Mouse (Mus musculus) thymus, postnatal 0 days (tissue): ENCODE measurements at regions not wholly inside any gene's neighbourhood (a gene's known extent, or its start where the extent isn't known, plus 50 kb on each side); places are given as distances from the start of the nearest gene placed in this dataset.

ENCODE experiments used
- DNase-seq: peaks from one replicate; pipeline ENCODE4 v3.0.0-alpha.2; 2015; ENCODE audit warnings: low spot score

DNA sequence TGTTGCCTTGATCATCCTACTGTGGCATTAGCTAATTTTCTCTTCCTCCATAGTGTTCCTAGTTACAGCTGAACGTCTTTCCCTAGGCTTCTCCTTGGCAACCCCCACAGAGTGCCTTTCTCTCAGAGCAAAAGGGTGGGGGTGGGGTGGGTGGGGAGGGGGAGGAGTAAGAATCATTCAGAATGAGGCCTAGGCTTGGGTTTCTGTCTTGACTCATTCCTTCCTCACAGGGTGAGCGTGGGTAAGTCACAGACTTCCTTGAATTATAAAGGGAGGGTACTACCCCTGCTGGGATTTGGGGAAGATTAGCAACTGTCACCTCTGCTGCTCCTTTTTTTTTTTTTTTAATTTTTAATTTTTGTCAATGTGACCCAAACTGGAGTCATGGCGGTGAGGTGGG, 114.5 kb downstream of the Dhx35 start:
- DNase-seq, result no peak

DNA sequence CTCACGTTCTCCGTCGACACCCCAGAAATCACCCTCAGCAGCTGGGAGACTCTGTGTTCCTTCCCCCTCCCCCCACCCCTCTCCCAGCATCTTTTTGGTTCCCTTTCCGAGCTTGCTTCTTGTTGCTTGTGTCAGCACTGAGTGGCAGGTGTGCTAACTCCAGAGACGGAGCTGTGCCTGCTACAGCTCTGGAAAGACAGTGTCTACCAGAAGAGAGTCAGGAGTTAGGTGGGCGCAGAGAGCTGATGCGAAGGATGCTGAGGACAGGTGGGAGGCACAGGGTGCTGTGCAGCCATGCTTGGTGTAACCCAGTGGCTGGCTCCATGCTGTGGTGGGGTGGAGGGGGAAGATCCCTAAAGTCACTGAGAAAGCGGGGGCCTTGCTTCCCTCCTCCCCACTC, 115.7 kb downstream of the Dhx35 start:
- no peak for DNase-seq

DNA sequence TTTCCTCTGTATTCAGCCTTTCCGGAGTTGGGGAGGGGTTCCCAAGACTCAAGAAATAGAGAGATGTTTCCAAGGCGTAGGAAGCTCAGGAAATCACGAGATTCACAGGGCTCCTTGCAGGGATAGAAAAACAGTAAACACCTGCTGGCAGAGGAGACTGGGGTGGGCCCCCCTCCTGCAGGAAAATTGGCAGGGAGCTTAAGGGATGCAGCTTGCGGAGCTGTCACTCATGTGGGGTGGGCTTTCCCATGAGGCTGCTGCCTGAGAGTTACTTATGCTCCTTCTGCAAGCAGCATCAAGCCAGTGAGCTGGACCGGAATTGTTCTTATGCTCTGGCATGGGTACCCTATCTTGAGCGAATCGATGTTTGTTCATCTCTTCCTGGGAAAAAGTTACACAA, 116.6 kb downstream of the Dhx35 start:
- DNase-seq, result no peak

DNA sequence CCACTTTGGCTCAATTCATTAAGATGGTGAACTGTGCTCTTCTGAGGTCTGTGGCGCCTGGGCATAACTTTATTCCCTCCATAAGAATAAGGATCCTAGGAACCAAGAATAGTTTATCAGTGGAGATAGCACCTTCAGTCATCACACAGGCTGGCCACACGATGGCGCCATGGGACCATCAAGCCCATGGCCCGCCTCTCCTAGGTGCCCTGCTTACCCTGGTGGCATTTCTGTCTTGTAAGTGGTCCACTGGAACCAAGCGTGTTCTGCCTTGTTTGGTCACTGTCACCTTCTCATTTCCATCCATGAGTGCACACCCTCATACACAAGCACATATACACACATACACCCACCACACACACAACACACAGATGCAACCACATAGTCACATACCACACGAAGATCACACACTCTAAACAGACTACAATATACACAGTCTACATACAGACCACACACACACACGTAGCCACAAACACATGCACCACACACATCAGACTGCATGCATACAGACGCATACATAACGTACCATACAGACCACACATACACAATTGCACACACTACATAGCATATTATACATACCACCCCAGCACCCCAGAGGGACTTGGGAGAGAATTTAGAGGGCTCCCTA, 118.1 kb downstream of the Dhx35 start:
- DNase-seq, result peak; percentile 8

DNA sequence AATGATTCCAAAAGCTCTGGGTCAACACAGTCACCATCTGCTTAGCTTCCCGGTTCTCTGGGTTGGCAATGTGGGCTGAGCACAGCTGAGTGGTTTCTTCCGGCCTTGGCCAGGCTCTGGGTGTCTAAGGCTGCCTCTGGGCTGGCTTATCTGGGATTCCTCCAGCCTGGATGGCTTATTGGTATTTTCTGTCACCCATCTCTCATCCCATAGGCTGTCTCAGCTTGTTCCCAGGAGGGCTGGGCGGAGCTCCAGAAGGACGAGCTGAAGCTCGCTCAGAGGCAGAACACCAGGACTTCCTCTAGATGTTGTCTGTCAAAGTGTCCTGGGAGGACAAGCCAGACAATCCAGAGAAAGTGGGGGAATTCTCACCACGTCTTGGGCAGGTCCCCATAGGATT, 122.8 kb downstream of the Dhx35 start:
- no peak for DNase-seq

DNA sequence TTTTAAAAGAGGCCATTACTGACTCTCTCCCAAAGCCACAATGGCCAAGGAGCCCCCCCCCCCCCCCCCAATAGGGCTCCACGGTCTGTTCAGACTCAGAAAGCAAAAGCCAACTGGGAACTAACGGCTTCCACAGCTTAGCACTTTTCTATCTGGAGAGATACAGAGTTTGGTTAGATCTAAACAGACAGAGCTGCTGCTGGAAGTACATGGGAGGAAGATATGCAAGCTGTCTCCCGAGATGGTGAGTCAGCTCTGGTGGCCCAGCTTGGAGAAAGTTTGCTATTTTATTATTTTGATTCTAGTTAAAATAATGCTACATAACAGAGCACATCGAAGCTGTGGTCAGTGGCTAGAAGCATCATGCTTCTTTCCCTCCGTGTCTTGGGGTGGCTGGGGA, 123.7 kb downstream of the Dhx35 start:
- DNase-seq, result no peak

DNA sequence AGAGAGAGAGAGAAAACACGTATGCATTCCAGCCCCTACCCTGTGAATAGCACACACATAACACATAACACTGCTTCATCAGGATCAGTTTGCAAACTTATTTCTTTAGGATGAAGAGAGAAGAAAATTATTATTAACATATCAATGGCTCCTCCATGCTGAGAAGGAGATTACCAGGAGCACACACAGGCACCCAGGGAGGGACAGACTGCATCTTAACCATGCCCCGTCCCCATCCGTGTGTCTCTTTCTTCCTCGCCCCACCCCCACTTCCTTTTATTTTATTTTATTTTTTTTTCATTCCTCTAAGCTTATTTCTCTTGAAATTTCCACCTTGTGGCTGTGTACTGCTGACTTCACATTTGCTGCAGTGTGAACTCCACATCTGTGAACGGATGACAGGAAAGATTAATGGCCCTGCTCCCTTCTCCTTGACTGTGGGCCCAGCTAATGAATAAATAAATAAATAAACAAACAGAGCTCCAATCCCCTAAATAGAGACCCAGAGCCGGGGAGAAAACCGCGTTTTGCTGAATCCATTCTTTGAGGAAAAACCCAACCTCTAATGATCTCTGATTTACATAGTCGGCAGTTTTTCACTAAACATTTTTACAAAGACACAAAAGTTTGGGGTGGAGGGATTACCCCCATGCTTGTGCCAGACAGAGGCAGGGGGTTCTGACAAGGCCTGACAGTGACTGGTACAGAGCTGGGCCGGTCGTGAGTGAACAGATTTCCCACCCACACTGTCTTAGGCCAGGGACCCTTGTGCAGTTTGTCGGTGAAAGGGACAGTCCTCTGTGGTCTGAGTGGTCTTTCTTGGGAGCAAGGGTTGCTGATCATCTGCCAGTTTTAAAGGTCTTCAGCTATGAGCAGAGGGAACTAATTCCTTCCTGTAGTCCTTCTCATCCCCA, 127.0 kb downstream of the Dhx35 start:
- no peak for DNase-seq

DNA sequence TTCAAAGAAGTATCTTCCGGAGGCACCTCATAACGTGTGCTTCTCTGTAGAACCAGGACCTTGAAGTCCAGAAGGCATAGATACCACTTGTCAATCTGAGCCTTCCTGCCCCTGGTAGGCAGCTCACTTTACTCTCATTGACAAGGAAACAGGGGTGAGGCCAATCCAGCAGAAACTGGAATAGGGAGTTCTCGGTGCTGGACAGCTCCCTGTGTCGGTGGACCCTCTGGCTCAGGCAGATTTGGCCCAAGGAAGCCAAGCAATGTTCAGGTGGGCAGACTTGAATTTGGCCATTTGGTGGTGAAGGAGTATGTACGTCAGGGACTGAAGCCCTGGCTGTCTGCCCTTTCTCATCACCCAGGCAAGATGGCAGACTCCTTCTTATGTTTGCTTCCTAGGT, 128.2 kb downstream of the Dhx35 start:
- no peak for DNase-seq

DNA sequence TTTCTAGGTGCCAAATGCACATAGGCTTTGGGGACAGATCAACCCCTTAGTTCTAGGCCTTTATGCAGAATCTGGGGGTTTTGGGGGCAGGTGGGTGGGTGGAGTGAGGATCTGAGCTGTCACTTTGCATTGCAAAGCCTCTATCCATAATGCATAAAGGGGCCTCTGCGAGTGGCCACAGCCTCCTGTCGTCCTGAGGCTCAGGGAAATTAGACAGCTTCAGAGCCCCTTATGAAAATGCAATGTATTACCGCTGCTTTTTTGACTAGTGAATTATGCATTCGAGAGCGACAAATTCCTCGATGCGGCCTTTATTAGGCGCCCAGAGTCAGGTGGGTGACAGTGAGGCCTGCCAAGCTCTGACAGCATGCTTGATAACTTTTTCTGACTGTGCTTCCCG, 134.9 kb downstream of the Dhx35 start:
- DNase-seq, result no peak

DNA sequence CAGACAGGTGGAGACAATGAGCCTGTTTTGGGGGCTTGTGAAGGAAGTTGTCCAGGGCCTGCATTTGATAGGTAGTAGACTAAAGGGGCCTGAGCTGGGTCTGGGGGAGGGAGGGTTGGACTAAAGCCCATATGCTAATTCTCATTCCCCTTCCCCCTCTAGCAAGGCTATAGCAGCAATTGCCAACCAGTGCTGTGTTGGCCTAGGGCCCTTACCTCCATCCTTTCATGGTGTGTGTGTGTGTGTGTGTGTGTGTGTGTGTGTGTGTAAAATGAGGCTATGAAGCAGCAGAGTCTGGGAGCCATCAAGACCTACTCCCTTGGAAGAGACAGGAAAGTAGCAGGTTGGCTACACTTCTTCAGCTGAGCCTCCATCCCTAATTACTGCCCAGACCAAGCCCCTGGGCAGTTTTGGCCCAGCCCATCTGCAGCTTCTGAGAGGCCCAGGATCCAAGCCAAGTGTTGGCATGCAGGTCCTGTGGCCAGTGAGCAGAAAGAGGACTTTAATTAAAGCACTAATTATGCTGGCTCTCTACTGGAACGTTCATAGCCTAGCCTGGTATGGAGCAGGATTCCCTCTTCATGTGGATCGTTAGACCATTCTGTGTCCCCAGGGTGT, 143.4 kb downstream of the Dhx35 start:
- DNase-seq, result no peak

DNA sequence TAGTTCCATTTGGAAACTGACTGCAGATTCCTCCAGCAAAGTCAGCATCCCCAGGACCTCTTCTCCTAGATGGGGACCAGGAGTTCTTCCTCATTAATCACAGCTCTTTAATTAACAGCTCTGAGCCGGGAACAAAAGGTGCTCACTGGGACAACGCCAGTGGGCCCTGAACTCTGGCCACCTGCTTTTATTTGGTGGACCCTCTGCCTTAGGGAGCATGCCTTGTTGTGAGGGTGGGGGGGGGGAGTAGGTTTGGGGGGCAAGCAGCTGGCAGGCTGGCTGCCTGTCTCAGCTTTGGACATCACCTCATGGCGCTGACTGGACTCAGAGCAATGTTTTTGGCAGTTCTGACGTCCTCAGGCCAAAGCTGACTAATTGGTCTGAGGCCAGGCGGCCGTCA, 154.8 kb downstream of the Dhx35 start:
- no peak for DNase-seq

DNA sequence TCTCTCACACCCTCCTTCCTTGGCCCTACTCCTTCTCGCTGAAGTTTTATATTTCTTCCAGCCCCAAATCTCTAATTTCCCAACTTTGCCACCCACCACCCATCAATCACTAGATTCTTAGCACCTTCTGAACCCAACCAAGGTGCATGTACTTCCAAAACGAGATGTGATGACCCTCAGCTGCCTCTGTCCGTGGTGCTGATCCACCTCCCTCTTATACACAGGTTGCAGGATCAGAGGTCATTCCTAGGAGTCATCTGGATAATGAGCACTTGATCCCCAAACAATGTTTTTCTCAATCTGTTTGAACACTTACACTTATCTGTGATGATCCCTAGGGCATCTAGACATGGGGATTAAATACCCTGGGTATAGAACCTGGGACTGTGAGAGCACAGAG, 156.5 kb downstream of the Dhx35 start:
- DNase-seq, result no peak

DNA sequence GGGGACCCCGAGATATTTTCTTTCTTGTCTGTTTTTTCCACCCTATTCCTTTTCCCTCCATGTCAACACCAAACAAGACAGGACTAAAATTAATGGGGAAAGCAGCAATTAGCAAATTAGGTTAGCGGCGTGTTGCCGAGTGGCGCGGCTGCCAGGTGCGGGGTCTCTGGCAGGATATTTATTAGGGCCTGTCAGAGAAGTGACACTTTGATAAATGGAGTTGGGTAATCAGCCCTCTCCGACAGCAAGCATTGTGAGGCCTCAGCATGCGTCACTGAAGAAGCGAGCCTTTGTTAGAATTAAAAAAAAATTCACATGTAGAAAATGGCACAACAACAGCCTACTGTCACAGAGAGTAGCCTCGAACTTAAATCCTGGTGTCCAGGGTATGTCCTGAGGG, 162.3 kb downstream of the Dhx35 start:
- no peak for DNase-seq

DNA sequence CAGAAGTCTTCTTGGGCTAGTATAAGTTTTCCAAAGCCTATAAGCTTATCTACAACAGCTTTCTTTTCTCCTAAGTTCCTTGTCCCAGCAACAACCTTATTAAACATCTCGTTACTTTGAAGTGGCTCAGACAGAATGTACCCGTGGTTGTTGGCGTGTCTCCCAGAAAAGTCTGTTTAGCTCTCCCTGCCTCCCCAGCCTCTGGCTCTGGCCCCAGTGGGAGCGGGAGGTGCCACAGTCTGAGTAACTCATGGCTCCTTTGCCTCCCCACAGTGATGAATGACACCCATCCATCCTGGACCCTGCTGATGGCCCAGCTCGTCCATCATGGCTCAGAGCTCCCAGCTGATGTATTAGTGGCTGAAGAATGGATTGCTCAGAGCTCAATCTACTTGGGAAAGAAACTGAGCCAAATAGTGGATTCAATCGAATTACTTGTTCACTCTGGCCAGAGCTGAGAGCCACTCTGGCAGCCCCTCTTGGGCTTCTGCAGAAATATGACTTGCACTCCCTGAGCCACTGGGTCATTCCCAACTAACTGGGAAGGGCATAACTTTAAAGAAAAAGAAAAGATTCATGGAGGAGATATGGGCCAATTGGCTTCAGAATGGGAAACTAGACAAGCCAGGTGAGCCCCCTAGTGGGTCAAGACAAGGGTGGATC, 170.5 kb downstream of the Dhx35 start:
- no peak for DNase-seq

DNA sequence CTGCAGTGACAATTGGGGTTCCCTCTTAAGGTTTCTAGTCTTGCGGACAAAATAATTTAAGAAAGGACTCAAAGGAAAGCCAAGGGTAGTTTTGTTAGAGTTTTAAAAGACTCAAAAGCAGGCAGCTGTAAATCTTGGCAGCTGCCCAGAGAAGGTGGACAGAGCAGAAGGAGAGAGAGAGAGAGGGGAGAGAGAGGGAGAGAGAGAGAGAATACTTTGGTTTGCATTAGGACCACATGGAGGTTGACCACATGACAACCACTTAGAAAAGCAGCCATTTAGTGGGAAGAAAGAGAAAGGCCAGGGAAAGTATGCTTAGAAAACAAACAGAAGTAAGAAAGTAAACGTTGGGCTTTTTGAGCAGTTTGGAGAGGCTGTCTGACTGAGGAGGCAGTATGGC, 177.6 kb downstream of the Dhx35 start:
- no peak for DNase-seq

DNA sequence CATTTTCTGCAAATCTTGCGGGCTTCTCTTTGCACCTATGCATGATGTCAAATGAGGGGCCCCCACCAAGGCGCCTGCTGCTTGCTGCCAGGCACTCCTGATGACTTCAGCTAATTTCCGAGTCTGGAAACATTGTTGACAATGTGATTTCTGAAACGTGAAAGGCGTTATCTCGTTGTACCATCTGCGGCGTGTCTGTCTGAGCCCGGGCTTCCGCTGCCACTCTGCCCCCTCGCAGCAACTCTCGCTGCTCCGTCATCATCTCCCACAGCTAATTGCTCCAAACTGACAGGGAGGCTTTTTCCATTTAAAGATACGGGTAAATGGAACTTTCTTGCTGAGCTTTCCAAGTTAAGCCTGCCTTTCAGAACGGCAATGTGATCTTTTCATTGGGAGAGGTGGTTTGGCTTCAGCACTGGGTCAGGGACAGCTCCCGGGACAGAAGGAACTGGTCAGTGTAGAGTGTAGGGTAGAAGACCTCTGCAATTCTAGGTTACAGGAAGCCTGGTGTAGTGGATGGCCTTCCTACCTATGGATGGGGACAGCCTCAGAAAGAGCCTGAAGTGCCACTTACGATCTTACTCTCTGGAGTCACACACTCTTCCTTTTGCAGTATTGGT, 191.0 kb downstream of the Dhx35 start:
- DNase-seq, result no peak

DNA sequence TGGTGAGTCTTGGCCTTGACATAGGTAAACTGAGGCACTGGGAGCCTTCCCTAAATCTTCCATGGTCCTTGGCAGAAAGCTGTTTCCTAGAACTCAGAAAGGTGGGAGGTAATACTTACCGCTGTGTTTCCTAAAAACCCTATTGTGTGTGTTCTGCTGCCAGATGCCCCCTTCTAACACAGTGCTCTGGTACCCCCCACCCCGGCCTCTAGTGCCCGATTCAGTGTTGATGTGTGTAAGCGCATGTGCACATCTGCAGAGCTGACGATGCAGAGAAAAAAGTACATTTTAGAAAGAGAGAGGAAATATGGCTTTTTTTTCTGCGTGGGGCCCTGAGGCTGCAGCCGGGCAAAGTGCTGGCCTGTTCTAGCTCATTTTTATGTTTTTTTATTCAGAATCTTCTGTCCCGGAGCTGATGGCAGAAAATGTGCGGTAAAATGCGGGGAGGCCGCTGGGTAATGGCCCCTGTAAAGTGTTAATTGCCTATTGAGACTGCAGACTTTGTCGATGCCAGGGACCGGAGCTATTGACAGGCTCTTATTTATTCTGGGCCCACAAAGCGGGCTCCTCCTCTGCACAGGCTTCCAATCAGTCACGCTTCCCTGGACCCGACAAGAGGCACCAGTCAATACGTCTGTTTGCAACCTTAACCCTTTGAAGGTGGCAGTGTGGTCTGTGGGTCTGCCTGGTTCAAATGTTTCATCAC, 208.0 kb downstream of the Dhx35 start:
- no peak for DNase-seq

DNA sequence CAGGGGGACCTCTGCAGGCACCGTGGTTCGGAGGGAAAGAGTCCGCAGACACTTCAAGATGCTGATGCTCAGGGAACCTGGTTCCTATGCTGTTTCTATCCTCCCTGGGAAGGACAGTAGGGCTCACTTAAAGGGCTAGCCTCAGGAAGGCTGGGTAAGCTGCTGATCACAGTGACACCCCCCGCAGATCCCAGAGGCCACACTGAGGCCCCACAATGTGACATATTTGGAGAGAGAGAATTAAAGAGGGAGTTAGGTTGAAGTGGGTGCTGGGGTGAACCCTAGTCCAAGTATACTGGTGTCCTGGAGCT, 208.5 kb downstream of the Dhx35 start:
- no peak for DNase-seq

DNA sequence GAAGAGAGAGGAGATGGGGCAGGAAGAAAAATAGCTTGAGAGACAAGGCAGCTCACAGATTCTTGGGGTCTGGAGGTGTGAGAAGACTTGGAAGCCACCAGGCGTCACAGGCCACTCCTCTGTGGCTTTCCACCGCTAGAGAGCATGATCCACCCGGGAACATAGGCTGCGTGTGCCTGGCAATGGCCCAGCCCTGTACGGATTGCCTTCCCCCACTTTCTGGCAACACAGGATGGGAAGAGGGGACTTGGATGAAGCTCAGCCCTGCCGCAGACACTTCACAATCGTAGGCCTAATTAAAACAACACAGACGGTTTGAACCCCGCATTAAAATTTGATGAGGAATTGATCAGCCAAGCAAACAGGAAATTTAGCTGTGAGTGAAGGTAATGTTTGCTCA, 209.8 kb downstream of the Dhx35 start:
- DNase-seq, result no peak

DNA sequence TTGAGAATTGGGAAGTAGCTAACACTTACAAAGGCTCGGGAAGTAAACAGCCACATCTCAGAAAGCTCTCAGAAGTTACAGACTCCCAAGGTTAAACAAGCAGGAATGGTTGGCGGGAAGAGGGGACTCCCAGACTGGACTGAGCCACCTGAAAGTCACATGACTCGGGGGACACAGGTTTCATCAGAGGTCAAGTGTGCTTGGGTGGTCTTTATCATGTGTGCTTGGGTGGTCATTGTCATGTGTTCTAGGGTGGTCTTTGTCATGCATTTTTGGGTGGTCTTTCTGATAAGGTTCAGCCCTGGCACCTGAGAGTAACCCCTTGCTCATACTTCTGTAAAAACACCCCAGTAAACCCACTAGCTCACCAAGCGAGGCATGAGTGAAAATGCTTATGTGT, 218.1 kb downstream of the Dhx35 start:
- DNase-seq, result no peak

DNA sequence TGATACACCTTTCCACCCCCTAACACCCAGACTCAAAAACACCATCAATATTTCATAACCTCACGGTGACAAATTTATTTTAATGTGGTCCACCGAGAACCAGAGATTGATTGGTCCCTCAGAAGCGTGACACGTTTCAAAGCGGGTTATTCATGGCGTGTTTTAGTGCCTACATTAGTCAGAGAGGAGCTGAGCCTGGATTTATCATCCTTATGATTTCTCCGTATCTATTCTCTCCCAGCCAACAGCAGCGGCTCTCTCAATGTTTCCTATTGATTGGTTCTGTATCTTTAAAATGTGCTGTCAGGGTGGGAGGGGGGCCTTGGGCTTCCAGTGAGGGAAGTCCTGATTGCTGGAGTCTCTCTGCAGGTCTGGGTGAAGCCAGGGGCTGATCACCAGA, 219.9 kb downstream of the Dhx35 start:
- no peak for DNase-seq
